Mouse (Mus musculus): ENCODE data around the gene Lhfpl4. TPM values are rescaled to one million over a fixed set of nuclear protein-coding genes. Genes with fewer than 3 reads are reported as not detected.

The Lhfpl4 gene
- not detected for polyA plus RNA-seq (2014; fragmentation: Illumina TruSeq; extraction: RNeasy Lipid Tissue Mini Kit (QIAGEN cat#74804); ENCODE audit: low read depth, low replicate concordance)

GRCm38 (mm10) chr6:113194841-113195595, at the start of gene Lhfpl4:
TSS of gene Lhfpl4 (minus strand) at chr6:113195384.

GRCm38 (mm10) chr6:113237542-113238270, 42.5 kb upstream of the Lhfpl4 start, which contains the start of gene Mtmr14:
TSS of gene Mtmr14 (plus strand) at chr6:113237843.

Other genes with a start within 250 kb of the Lhfpl4 start
- 1.5 TPM for gene Srgap3, start 248.1 kb downstream of the Lhfpl4 start, polyA plus RNA-seq (2014; fragmentation: Illumina TruSeq; extraction: RNeasy Lipid Tissue Mini Kit (QIAGEN cat#74804); ENCODE audit: low read depth, low replicate concordance)
- 34.2 TPM for gene Thumpd3, start 149.2 kb downstream of the Lhfpl4 start, polyA plus RNA-seq (2014; fragmentation: Illumina TruSeq; extraction: RNeasy Lipid Tissue Mini Kit (QIAGEN cat#74804); ENCODE audit: low read depth, low replicate concordance)
- gene Setd5, start 118.0 kb downstream of the Lhfpl4 start, polyA plus RNA-seq (2014; fragmentation: Illumina TruSeq; extraction: RNeasy Lipid Tissue Mini Kit (QIAGEN cat#74804); ENCODE audit: low read depth, low replicate concordance): 25.8 TPM
- 15.3 TPM for gene Mtmr14, start 42.5 kb upstream of the Lhfpl4 start, polyA plus RNA-seq (2014; fragmentation: Illumina TruSeq; extraction: RNeasy Lipid Tissue Mini Kit (QIAGEN cat#74804); ENCODE audit: low read depth, low replicate concordance)
- not detected for gene Cpne9, start 86.9 kb upstream of the Lhfpl4 start, polyA plus RNA-seq (2014; fragmentation: Illumina TruSeq; extraction: RNeasy Lipid Tissue Mini Kit (QIAGEN cat#74804); ENCODE audit: low read depth, low replicate concordance)
- gene Brpf1, start 111.8 kb upstream of the Lhfpl4 start, polyA plus RNA-seq (2014; fragmentation: Illumina TruSeq; extraction: RNeasy Lipid Tissue Mini Kit (QIAGEN cat#74804); ENCODE audit: low read depth, low replicate concordance): 1.6 TPM
- gene Ogg1, start 131.6 kb upstream of the Lhfpl4 start, polyA plus RNA-seq (2014; fragmentation: Illumina TruSeq; extraction: RNeasy Lipid Tissue Mini Kit (QIAGEN cat#74804); ENCODE audit: low read depth, low replicate concordance): 1.8 TPM
- 7.2 TPM for gene Camk1, start 148.6 kb upstream of the Lhfpl4 start, polyA plus RNA-seq (2014; fragmentation: Illumina TruSeq; extraction: RNeasy Lipid Tissue Mini Kit (QIAGEN cat#74804); ENCODE audit: low read depth, low replicate concordance)
- 1.7 TPM for gene Tada3, start 182.5 kb upstream of the Lhfpl4 start, polyA plus RNA-seq (2014; fragmentation: Illumina TruSeq; extraction: RNeasy Lipid Tissue Mini Kit (QIAGEN cat#74804); ENCODE audit: low read depth, low replicate concordance)
- 50.2 TPM for gene Arpc4, start 182.7 kb upstream of the Lhfpl4 start, polyA plus RNA-seq (2014; fragmentation: Illumina TruSeq; extraction: RNeasy Lipid Tissue Mini Kit (QIAGEN cat#74804); ENCODE audit: low read depth, low replicate concordance)
- gene Ttll3, start 193.9 kb upstream of the Lhfpl4 start, polyA plus RNA-seq (2014; fragmentation: Illumina TruSeq; extraction: RNeasy Lipid Tissue Mini Kit (QIAGEN cat#74804); ENCODE audit: low read depth, low replicate concordance): 0.93 TPM
- 1.1 TPM for gene Rpusd3, start 224.0 kb upstream of the Lhfpl4 start, polyA plus RNA-seq (2014; fragmentation: Illumina TruSeq; extraction: RNeasy Lipid Tissue Mini Kit (QIAGEN cat#74804); ENCODE audit: low read depth, low replicate concordance)
- not detected for gene Cidec, start 240.4 kb upstream of the Lhfpl4 start, polyA plus RNA-seq (2014; fragmentation: Illumina TruSeq; extraction: RNeasy Lipid Tissue Mini Kit (QIAGEN cat#74804); ENCODE audit: low read depth, low replicate concordance)
- gene Jagn1, start 247.2 kb upstream of the Lhfpl4 start, polyA plus RNA-seq (2014; fragmentation: Illumina TruSeq; extraction: RNeasy Lipid Tissue Mini Kit (QIAGEN cat#74804); ENCODE audit: low read depth, low replicate concordance): 15.9 TPM